Mouse (Mus musculus) forebrain, embryonic 12.5 days (tissue): ENCODE data around the gene Adra1b. TPM values are rescaled to one million over a fixed set of nuclear protein-coding genes. Genes with fewer than 3 reads are reported as not detected.

ENCODE experiments used
- ATAC-seq: fragments of 200-750 bp; cut with Nextera tagmentation; 2 replicates; pipeline ENCODE4 v1.8.0; 2017; ENCODE audit warnings: moderate TSS enrichment; ENCODE audit not compliant: low FRiP score
- H3K27ac ChIP-seq: fragments of 300-500 bp; sonication (generic); 2 replicates; pipeline ENCODE4 v1.5.1; 2016; ENCODE audit warnings: mild to moderate bottlenecking
- H3K27me3 ChIP-seq: fragments of 300-500 bp; sonication (generic); 2 replicates; pipeline ENCODE4 v1.6.1; 2016; ENCODE audit warnings: mild to moderate bottlenecking
- H3K36me3 ChIP-seq: fragments of 300-500 bp; sonication (generic); replicated peaks from 2 replicates; pipeline ENCODE4 v1.6.1; 2016; ENCODE audit warnings: mild to moderate bottlenecking
- H3K4me1 ChIP-seq: fragments of 300-500 bp; sonication (generic); 2 replicates; pipeline ENCODE4 v1.6.1; 2016
- H3K4me2 ChIP-seq: fragments of 300-500 bp; sonication (generic); 2 replicates; pipeline ENCODE4 v1.6.1; 2016; ENCODE audit warnings: mild to moderate bottlenecking, moderate library complexity
- H3K4me3 ChIP-seq: fragments of 300-500 bp; sonication (generic); replicated peaks from 2 replicates; pipeline ENCODE4 v1.5.1; 2016; ENCODE audit warnings: mild to moderate bottlenecking
- H3K9ac ChIP-seq: fragments of 300-500 bp; sonication (generic); 2 replicates; pipeline ENCODE4 v1.6.1; 2016; ENCODE audit warnings: mild to moderate bottlenecking
- H3K9me3 ChIP-seq: fragments of 300-500 bp; sonication (generic); 2 replicates; pipeline ENCODE4 v1.6.1; 2016
- WGBS: fragments of 180-500 bp; shearing (Covaris S2); methylation state at CpG from one replicate; pipeline ENCODE4 v1.1.7; 2016; 5-methylcytosine and 5-hydroxymethylcytosine counted together
- polyA plus RNA-seq: library from polyadenylated mRNA; unstranded; fragments of >200 nt; fragmentation: Nextera tagmentation; extraction: Ambion mirVana; gene quantifications from 2 replicates; pipeline ENCODE4 v1.2.1, GENCODE M21; 2016

Adra1b gene
- polyA plus RNA-seq, 1 experiment from 2014 or later, result 0.37 TPM

DNA sequence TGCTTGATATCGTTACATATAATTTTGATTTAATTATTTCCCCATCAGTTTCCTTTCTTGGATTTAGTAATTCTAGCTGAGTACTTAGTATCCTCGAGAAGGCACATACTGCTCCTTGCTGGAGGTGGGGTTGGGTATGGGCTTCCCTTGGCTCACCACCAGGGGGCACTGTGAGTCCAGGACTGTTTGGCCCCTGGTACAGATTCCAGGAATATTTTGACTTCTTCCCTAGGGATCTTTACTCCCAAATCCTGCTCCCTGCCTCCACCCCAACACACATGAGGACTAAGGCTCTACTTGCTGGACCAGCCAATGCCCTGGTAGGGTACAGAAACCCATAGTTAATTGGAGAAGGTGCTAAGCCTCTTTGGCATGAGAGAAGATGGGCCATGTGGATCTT is 117.2 kb downstream of the Adra1b start:
- Histone ChIP-seq H3K4me1 (no peaks in the 10 kb centered on the region), H3K9ac (no peak overlapping the region), H3K9me3 (no peaks in the 10 kb centered on the region), H3K36me3 (no peaks in the 10 kb centered on the region), H3K27me3 (no peaks in the 10 kb centered on the region; the same call in none of the 2 replicates), H3K4me3 (no peak overlapping the region), H3K4me2 (no peak overlapping the region), H3K27ac (no peak overlapping the region)
- whole genome bisulfite sequencing, result 17% methylated on average over 2 of the region's 2 CpGs
- peak; percentile 46; the same call in 1 of the 2 replicates for ATAC-seq

DNA sequence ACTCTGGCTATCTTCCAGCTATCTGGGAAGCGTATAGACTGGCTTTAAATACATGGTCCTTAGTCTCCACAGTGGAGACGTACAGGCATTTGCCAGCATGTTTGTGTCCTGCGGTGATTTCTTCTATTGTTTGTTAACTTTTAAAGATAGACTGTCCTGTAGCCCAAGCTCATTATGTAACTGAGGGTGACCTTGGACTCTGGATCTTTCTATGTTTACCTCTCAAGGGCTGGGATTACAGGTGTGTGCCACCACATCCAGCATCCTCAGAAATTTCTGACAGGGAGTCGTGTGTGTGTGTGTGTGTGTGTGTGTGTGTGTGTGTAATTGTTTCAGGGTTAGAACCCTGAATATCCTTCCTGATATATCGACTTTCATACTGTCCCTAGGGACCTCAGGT is 117.9 kb downstream of the Adra1b start:
- Histone ChIP-seq H3K27me3 (no peaks in the 10 kb centered on the region; the same call in none of the 2 replicates), H3K9me3 (no peaks in the 10 kb centered on the region), H3K27ac (no peak overlapping the region), H3K9ac (no peak overlapping the region), H3K36me3 (no peaks in the 10 kb centered on the region), H3K4me1 (no peaks in the 10 kb centered on the region), H3K4me3 (no peak overlapping the region), H3K4me2 (no peak overlapping the region)
- 81% methylated on average over 5 of the region's 5 CpGs for WGBS
- ATAC-seq, result no peak

DNA sequence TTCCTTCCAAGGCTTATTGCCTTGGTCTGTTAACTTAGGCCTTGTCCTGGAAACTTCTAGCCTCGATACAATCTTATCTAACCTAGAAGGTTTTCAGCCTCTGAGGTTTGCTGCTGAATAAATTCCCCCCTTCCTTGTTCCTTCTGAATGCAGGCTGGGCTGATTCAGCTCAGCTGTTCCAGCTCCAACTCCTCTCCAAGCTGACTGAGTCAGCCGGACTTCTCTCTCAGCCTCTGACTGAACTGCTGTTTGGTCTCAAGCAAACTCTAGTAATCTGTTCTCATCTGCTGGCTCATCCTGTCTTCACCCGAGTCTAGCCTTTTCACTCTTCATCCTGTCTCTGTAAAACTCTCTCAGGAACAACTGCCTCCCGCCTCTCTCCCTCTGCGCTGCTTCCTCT is 121.5 kb downstream of the Adra1b start:
- H3K4me3 ChIP-seq, result no peak overlapping the region
- no peak overlapping the region for H3K4me2 ChIP-seq
- H3K9me3 ChIP-seq, result no peaks in the 10 kb centered on the region
- H3K27me3 ChIP-seq, result peaks cover 22% of the 10 kb centered on the region
- 80% methylated on average over 5 of the region's 5 CpGs for WGBS
- H3K4me1 ChIP-seq, result peaks cover 8% of the 10 kb centered on the region; the same call in 1 of the 2 replicates
- H3K27ac ChIP-seq, result no peak overlapping the region
- ATAC-seq, result no peak
- no peak overlapping the region for H3K9ac ChIP-seq
- H3K36me3 ChIP-seq, result no peaks in the 10 kb centered on the region

DNA sequence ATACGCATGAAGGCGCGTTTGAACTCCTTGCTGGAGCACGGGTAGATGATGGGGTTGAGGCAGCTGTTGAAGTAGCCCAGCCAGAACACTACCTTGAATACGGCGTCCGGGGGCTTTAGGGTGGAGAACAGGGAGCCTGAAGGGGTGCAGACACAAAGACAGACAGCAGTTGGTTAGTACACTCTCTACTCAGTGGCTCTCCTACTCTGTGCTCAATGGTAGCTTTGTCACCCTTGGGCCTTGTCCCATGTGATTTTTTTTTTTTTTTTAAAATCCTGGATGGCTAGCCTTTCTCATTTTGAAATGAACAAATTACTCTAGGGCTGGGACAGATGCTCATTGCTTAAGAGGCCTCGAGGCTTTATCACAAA is 124.7 kb downstream of the Adra1b start:
- H3K36me3 ChIP-seq, result no peaks in the 10 kb centered on the region
- no peak overlapping the region for H3K9ac ChIP-seq
- H3K27ac ChIP-seq, result no peak overlapping the region
- peaks cover 8% of the 10 kb centered on the region; the same call in 1 of the 2 replicates for H3K4me1 ChIP-seq
- peaks cover 33% of the 10 kb centered on the region for H3K27me3 ChIP-seq
- peak overlapping the region; percentile 66 for H3K4me2 ChIP-seq
- H3K9me3 ChIP-seq, result no peaks in the 10 kb centered on the region
- 19% methylated on average over 8 of the region's 8 CpGs for WGBS
- 0 out of 2 replicates have a peak, but pooled peaks have one; percentile 20 for ATAC-seq
- H3K4me3 ChIP-seq, result peak overlapping the region; percentile 41

DNA sequence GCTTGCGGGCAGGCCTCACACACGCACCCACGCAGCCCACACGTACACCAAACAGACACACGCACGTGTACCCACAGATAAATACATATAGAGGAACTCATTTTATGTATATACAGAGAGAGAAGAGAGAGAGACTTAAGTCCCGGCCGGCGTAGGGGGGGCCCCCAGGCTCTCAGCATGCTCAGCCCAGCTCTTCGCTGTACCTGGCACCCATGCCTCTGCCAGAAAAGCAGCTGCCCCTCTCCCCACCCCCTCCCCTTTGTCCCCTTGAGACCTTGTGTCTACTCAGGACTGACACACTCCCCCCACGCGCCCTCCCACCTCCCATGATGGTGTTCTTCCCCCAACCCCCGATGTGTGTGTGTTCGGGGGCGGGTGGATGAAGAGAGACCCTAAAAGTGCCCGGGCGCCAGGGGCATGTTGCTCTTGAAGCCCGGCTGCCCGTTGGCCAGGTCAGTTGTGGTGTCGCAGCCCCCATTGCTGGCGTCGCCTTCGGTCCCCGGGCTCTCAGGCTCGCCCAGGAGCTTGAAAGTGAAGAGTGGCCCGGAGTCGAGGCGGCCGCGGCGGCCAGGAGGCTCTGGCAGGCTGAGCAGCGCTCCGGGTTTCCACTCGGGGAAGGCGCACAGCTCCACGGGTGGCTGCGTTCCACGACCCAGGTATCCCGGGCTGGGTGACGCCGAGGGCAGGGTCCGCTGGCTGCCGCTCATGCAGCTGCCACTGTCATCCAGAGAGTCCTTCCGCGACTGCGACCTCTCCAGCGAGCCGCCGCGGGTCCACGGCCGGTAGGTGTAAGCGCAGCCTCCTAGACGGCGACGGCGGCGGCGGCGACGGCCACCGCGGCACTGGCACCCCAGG is 125.3 kb downstream of the Adra1b start:
- H3K4me1 ChIP-seq, result peaks cover 8% of the 10 kb centered on the region; the same call in 1 of the 2 replicates
- no peak overlapping the region for H3K9ac ChIP-seq
- no peak overlapping the region for H3K27ac ChIP-seq
- H3K4me2 ChIP-seq, result peak overlapping the region; percentile 66
- peaks cover 33% of the 10 kb centered on the region for H3K27me3 ChIP-seq
- peak overlapping the region; percentile 41 for H3K4me3 ChIP-seq
- ATAC-seq, result peak; percentile 61
- no peaks in the 10 kb centered on the region for H3K36me3 ChIP-seq
- no peaks in the 10 kb centered on the region for H3K9me3 ChIP-seq
- WGBS, result 14% methylated on average over 60 of the region's 63 CpGs

DNA sequence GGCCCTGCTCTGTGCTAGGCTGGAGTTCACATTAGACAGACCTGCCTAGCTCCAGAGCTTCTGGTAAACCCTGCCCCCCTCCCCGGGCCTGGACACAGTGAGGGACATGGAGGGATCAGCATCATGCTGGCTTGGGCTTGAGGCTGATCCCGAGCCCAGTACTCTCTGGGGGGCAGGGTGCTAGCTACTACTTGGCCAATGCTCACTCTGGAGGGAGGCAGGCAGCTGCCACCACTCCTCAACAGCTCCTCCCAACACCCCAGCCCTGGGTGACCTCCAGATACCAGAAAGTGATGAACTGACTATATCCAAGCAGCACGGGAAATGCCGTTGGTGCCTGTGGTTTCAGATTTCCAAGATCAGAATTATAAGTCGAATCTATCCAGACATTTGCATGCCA is 127.3 kb downstream of the Adra1b start:
- no peak overlapping the region for H3K4me2 ChIP-seq
- peaks cover 33% of the 10 kb centered on the region for H3K27me3 ChIP-seq
- H3K27ac ChIP-seq, result no peak overlapping the region
- H3K4me3 ChIP-seq, result no peak overlapping the region
- no peaks in the 10 kb centered on the region for H3K36me3 ChIP-seq
- WGBS, result 65% methylated on average over 5 of the region's 5 CpGs
- no peaks in the 10 kb centered on the region for H3K9me3 ChIP-seq
- H3K9ac ChIP-seq, result no peak overlapping the region
- no peak for ATAC-seq
- H3K4me1 ChIP-seq, result peaks cover 8% of the 10 kb centered on the region; the same call in 1 of the 2 replicates

DNA sequence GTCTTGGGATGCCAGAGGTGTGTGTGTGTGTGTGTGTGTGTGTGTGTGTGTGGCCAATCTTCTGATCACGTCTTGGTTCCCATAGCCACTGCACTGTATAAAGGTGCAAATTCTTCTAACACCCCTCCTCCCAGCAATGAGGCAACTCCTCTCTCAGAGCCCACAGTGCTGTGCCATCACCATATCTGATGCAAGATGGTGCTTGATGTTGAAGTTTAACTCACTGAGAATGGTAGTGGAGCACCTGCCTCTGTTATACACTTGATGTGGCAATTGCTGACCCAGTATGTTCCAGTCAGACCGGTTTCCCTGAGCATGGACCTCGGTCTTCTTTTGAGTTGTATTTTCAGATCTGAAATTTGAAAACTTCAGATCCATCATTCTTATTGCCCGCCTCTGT is 130.9 kb downstream of the Adra1b start:
- peaks cover 36% of the 10 kb centered on the region for H3K27me3 ChIP-seq
- 0 out of 2 replicates have a peak, but pooled peaks cover 3% of the 10 kb centered on the region for H3K4me1 ChIP-seq
- H3K9me3 ChIP-seq, result no peaks in the 10 kb centered on the region
- H3K4me2 ChIP-seq, result no peak overlapping the region
- H3K36me3 ChIP-seq, result no peaks in the 10 kb centered on the region
- ATAC-seq, result no peak
- no peak overlapping the region for H3K27ac ChIP-seq
- no peak overlapping the region for H3K4me3 ChIP-seq
- WGBS, result 87% methylated on average over 4 of the region's 4 CpGs
- H3K9ac ChIP-seq, result no peak overlapping the region

DNA sequence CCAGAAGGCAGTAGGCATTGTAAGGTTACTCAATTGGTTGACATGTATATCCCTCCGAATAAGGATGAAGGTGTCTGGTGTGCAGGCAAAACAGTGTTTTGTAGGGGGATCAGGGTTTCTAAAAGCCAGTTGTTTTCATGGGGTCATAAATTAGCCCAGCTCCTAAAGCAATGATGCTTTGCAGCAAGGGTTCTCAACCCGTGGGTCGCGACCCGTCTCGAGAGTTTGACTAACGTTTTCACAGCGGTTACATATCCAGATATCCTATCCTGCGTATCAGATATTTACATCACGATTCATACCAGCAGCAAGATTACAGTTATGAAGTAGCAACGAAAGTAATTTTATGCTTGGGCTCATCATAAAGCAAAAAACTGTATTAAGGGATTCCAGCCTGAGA is 133.3 kb downstream of the Adra1b start:
- Histone ChIP-seq H3K4me3 (no peak overlapping the region), H3K27ac (no peak overlapping the region), H3K9ac (no peak overlapping the region), H3K4me2 (no peak overlapping the region), H3K27me3 (peaks cover 36% of the 10 kb centered on the region), H3K9me3 (no peaks in the 10 kb centered on the region), H3K4me1 (0 out of 2 replicates have a peak, but pooled peaks cover 3% of the 10 kb centered on the region), H3K36me3 (no peaks in the 10 kb centered on the region)
- 79% methylated on average over 11 of the region's 11 CpGs for WGBS
- no peak for ATAC-seq

DNA sequence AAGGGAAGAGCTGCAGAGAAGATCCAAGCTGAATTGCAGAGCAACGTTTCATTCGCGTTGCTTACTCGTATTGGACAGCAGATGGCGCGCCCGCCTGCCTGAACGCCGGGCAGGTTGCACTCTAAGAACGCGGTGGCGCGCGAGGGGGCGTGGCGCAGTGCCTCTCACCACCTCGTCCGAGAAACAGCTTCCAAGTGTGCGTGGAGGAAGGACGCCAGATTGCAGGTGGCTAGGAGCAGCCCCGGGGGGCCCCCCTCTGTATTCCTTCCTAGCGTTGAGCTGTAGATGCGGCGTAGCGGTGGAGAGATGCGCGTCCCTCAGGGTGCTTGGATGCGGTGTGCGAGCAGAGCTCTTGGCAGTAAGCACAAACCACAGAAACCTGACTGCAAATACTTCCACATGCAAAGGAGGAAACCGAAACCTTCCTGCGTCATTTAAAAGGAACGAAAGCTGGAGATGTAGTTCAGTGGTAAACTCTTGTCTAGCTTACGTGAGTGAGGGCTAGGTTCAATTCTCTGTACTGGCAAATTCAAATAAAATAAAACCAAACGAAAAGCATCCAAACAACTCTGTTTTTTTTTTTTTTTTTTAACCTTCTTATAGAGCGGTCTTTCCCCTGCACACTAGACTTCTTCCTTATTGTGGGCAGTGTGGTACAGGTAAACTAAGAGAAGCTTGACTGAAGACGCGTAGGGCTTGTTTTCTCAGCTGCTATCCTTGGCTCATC is 133.9 kb downstream of the Adra1b start:
- peak; percentile 81 for ATAC-seq
- peak overlapping the region; percentile 33; the same call in 1 of the 2 replicates for H3K9ac ChIP-seq
- H3K9me3 ChIP-seq, result no peaks in the 10 kb centered on the region
- H3K36me3 ChIP-seq, result no peaks in the 10 kb centered on the region
- H3K27ac ChIP-seq, result no peak overlapping the region
- 6% methylated on average over 37 of the region's 37 CpGs for WGBS
- peak overlapping the region; percentile 80 for H3K4me2 ChIP-seq
- peaks cover 39% of the 10 kb centered on the region for H3K27me3 ChIP-seq
- 0 out of 2 replicates have a peak, but pooled peaks cover 3% of the 10 kb centered on the region for H3K4me1 ChIP-seq
- H3K4me3 ChIP-seq, result peak overlapping the region; percentile 47

DNA sequence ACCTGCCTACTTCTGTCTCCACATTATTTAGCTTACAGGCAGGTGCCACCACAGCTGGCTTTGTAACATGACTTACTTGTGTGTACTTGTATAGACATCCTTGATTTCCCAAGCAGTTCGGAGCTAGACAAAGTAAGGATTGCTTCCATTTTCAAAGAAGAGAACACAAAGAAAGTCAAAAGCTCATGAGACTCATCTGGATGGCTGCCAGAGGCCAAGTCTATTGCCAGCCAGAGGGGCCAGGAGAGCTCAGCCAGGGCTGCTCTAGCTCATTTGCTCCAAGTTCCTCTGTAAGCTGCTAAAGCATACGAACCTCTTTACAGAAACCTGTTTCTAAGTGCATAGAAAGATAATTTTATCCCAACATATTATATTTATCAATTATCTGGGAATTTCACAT is 142.6 kb downstream of the Adra1b start:
- Histone ChIP-seq H3K4me2 (no peak overlapping the region), H3K4me1 (no peaks in the 10 kb centered on the region)
- ATAC-seq, result no peak

DNA sequence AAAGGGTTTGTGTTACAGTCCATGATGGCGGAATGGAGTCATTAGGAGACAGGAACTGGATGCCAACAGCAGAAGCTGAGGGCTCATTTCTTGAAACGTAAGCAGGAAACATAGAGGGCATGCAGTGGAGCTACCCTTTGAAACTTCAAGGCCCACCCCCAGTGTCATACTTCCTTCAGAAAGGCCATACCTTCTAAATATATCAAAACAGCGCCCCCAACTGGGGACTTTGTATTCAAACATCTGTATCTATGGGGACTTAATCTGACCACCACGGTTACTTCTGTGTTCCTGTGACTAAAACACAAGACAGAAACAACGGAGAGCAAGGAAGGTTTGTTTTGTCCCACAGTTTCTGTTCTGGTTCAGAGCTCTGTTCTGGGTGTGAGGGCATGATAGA is 145.6 kb downstream of the Adra1b start:
- Histone ChIP-seq H3K4me2 (no peak overlapping the region), H3K27ac (no peak overlapping the region), H3K4me1 (no peaks in the 10 kb centered on the region), H3K9ac (no peak overlapping the region), H3K4me3 (no peak overlapping the region), H3K36me3 (no peaks in the 10 kb centered on the region), H3K9me3 (no peaks in the 10 kb centered on the region), H3K27me3 (peaks cover 7% of the 10 kb centered on the region)
- WGBS, result 68% methylated on average over 5 of the region's 5 CpGs
- ATAC-seq, result no peak

More for the DNA sequence above, 142.6 kb downstream of the Adra1b start:
- H3K27ac ChIP-seq, result no peak overlapping the region
- H3K27me3 ChIP-seq, result peaks cover 17% of the 10 kb centered on the region
- no peak overlapping the region for H3K9ac ChIP-seq
- no peaks in the 10 kb centered on the region for H3K9me3 ChIP-seq
- no peak overlapping the region for H3K4me3 ChIP-seq
- 78% methylated on average over 2 of the region's 2 CpGs for WGBS
- H3K36me3 ChIP-seq, result no peaks in the 10 kb centered on the region

DNA sequence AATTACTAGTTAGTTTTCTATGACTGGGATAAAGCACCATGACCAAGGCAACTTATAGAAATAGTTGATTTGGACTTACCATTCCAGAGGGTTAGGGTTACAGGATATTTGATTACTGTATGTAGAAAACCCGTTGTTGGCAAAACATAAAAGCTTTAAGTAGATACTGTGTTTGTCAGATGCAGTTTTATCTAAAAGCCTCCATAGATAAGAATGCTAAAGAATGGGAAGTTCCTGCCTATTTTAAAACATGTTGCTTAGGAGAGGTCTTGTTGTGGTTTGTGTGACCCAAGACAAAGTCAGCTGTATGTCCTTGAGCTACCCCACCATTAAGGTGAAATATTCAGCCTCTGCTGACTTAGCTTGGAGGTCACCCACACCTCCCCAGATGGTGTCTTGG is 146.4 kb downstream of the Adra1b start:
- no peak overlapping the region for H3K4me3 ChIP-seq
- no peaks in the 10 kb centered on the region for H3K9me3 ChIP-seq
- H3K4me1 ChIP-seq, result no peaks in the 10 kb centered on the region
- peaks cover 7% of the 10 kb centered on the region for H3K27me3 ChIP-seq
- no peak overlapping the region for H3K9ac ChIP-seq
- no peak for ATAC-seq
- WGBS, result 87% methylated on average over 1 of the region's 1 CpGs
- no peaks in the 10 kb centered on the region for H3K36me3 ChIP-seq
- H3K4me2 ChIP-seq, result no peak overlapping the region
- no peak overlapping the region for H3K27ac ChIP-seq
